Mouse (Mus musculus) liver, postnatal 0 days (tissue): ENCODE data around the gene Prr15l.

Source experiments
- CTCF ChIP-seq: sonication (generic); IDR thresholded peaks from 2 replicates; pipeline ENCODE4 v1.5.1; 2016; ENCODE audit warnings: antibody characterized with exemption, low read depth
- EP300 ChIP-seq: IDR thresholded peaks from 2 replicates; pipeline ENCODE4 v1.6.1; 2016; ENCODE audit warnings: antibody characterized with exemption, low read depth, mild to moderate bottlenecking

GRCm38 (mm10) chr11:96902639-96903635 is 25.0 kb upstream of the Prr15l start:
- TF ChIP-seq CTCF, result no peak
- TF ChIP-seq EP300, result no peak
